Mouse (Mus musculus) neural tube, embryonic 10.5 days (tissue): Measurements from ENCODE around the gene Spib.

Source experiments
- DNase-seq: peaks from one replicate; pipeline ENCODE4 v3.0.0-alpha.2; 2017; ENCODE audit warnings: low spot score; ENCODE audit errors: extremely low spot score

Spib gene

GRCm38 (mm10) chr7:44526414-44527154 lies 5.3 kb downstream of the Spib start:
- no peak for DNase-seq

- no peak for DNase-seq
Measured at GRCm38 (mm10) chr7:44525126-44525832, 6.6 kb downstream of the Spib start.

- no peak for DNase-seq
Measured at GRCm38 (mm10) chr7:44524502-44524901, 7.4 kb downstream of the Spib start, which contains the start of gene Mybpc2. Gene Mybpc2, minus strand, starts transcription at chr7:44524656.

GRCm38 (mm10) chr7:44523056-44523455 lies 8.8 kb downstream of the Spib start:
- DNase-seq, result no peak

- peak; percentile 68 for DNase-seq
Measured at GRCm38 (mm10) chr7:44521710-44522109, 10.2 kb downstream of the Spib start.

- DNase-seq, result no peak
Measured at GRCm38 (mm10) chr7:44520990-44521389, 10.9 kb downstream of the Spib start.

- DNase-seq, result no peak
Measured at GRCm38 (mm10) chr7:44519240-44519913, 12.5 kb downstream of the Spib start.

- DNase-seq, result no peak
Measured at GRCm38 (mm10) chr7:44507491-44507890, 24.4 kb downstream of the Spib start.

- DNase-seq, result peak; percentile 75
Measured at GRCm38 (mm10) chr7:44501563-44502115, 30.2 kb downstream of the Spib start.

- no peak for DNase-seq
Measured at GRCm38 (mm10) chr7:44500046-44500445, 31.8 kb downstream of the Spib start.

GRCm38 (mm10) chr7:44498922-44499321 lies 32.9 kb downstream of the Spib start:
- DNase-seq, result no peak

GRCm38 (mm10) chr7:44497361-44498055 lies 34.4 kb downstream of the Spib start:
- DNase-seq, result no peak

GRCm38 (mm10) chr7:44496771-44497109 lies 35.1 kb downstream of the Spib start:
- DNase-seq, result no peak

GRCm38 (mm10) chr7:44495992-44496770 lies 35.7 kb downstream of the Spib start, which contains the start of the genes Emc10 and Fam71e1:
Gene Emc10, minus strand, starts transcription at chr7:44496529.
Gene Fam71e1, plus strand, starts transcription at chr7:44496581.
- DNase-seq, result peak; percentile 100

- DNase-seq, result no peak
Measured at GRCm38 (mm10) chr7:44495086-44495485, 36.8 kb downstream of the Spib start.

- DNase-seq, result no peak
Measured at GRCm38 (mm10) chr7:44494681-44495080, 37.2 kb downstream of the Spib start.

GRCm38 (mm10) chr7:44492166-44492826 lies 39.6 kb downstream of the Spib start:
- DNase-seq, result no peak

- no peak for DNase-seq
Measured at GRCm38 (mm10) chr7:44491391-44491790, 40.5 kb downstream of the Spib start.

- no peak for DNase-seq
Measured at GRCm38 (mm10) chr7:44490281-44490680, 41.6 kb downstream of the Spib start.

- no peak for DNase-seq
Measured at GRCm38 (mm10) chr7:44488545-44488944, 43.3 kb downstream of the Spib start.
